Mouse (Mus musculus) bone marrow macrophage, adult 2 months (primary cell): ENCODE data around the gene Gm45062. TPM values are rescaled to one million over a fixed set of nuclear protein-coding genes. Genes with fewer than 3 reads are reported as not detected.

ENCODE experiments used
- H3K27ac ChIP-seq: 2 replicates; pipeline ENCODE4 v1.5.1; 2012; ENCODE audit warnings: low read depth, low read length; ENCODE audit not compliant: insufficient read depth
- H3K4me1 ChIP-seq: 2 replicates; pipeline ENCODE4 v1.6.1; 2012; ENCODE audit warnings: low read length; ENCODE audit not compliant: control insufficient read depth, insufficient read depth
- H3K4me3 ChIP-seq: 2 replicates; pipeline ENCODE4 v1.5.1; 2012; ENCODE audit warnings: mild to moderate bottlenecking, low read length, moderate library complexity; ENCODE audit not compliant: insufficient read depth
- CTCF ChIP-seq: IDR thresholded peaks from 2 replicates; pipeline ENCODE4 v1.5.1; 2012; ENCODE audit warnings: low read depth, mild to moderate bottlenecking, low read length, moderate library complexity
- POLR2A ChIP-seq: IDR thresholded peaks from 2 replicates; pipeline ENCODE4 v1.6.1; 2012; ENCODE audit warnings: mild to moderate bottlenecking, low read depth, low read length, borderline replicate concordance
- polyA plus RNA-seq: library from polyadenylated mRNA; stranded (reverse); fragments of >200 nt; gene quantifications from 2 replicates; pipeline ENCODE4 v1.2.4, GENCODE M21; 2012; ENCODE audit not compliant: missing spikeins, insufficient read depth, insufficient read length

The Gm45062 gene
- polyA plus RNA-seq, 1 experiment, result 2.5 TPM

DNA sequence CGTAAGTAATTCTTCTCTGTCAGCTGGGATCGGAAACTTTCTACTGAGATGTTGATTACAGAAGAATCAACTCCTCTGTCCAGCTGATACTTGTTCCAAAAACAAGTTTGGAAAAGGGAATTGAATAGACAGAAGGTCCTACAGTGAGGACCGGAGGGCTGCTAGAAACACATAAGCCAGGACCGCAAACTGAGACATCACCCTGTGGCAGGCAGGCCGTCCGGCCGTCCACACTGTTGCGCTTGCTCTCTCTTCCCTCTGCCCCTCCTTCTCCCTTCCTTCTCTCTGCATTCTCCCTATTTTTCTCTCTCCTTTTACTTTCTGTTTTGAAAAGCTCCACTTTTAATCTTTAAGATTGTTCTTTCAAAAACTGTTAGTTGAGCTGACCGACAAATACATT is 332.4 kb downstream of the Gm45062 start:
- Histone ChIP-seq H3K27ac (no peak overlapping the region), H3K4me1 (no peaks in the 10 kb centered on the region), H3K4me3 (no peak overlapping the region)
- TF ChIP-seq POLR2A (no peak), CTCF (no peak)

DNA sequence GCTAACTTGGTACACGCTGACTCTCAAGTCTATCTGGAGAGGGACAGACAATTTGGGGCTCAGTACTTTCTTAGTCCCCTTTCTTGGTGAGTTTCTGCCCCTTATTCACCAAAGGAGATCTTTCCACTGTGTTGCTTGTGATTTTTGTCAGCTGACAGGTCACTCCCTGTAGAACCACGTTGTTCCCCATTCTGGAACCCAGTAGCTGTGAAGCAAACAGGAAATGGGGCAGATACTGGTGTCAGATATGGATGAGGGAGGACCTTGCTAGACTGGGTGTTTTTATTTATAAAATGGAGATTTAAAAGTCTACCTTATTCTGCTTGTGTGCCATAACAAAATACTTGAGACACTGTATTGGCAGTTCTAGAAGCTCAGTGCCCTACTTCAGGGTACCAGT is 358.1 kb downstream of the Gm45062 start:
- TF ChIP-seq POLR2A (no peak), CTCF (no peak)
- H3K27ac ChIP-seq, result no peak overlapping the region
- H3K4me3 ChIP-seq, result no peak overlapping the region
- H3K4me1 ChIP-seq, result peaks cover 4% of the 10 kb centered on the region

DNA sequence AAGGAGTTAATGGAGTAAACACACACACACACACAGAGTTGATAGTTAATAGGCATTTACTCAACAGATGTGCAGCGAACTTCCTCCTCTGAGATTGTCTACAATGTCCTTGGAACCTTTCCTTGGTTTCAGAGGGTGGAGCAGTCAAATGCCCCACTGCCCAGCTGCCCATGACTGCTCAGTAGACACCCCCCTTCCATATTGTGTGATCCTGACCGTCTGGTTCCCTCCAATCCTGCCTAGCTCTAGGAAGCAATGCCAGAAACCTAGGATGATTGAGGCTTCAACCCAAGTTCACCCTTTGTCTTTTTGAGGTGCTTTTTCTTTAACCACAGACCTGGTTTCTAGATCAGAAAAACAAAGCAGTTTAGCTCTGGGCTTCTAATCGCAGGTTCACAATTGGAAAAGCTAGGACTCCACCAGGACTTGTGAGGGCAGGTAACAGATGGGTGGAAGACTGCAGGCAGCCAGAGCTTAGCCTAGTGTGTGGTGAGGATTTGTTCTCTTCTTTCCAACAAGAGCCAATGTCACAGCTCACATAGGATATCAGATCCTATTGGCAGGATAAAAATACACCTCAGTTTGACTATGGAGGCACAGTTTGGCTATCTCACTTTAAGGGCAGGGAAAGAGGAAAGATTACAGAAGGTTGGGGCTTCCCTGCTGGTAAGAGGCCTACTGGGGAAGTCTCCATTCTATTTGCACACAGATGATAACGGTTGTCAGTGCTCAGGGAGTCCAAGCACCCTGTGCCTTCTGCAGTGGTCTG is 360.5 kb downstream of the Gm45062 start:
- Histone ChIP-seq H3K27ac (no peak overlapping the region), H3K4me1 (peaks cover 4% of the 10 kb centered on the region), H3K4me3 (no peak overlapping the region)
- TF ChIP-seq POLR2A (no peak), CTCF (no peak)

DNA sequence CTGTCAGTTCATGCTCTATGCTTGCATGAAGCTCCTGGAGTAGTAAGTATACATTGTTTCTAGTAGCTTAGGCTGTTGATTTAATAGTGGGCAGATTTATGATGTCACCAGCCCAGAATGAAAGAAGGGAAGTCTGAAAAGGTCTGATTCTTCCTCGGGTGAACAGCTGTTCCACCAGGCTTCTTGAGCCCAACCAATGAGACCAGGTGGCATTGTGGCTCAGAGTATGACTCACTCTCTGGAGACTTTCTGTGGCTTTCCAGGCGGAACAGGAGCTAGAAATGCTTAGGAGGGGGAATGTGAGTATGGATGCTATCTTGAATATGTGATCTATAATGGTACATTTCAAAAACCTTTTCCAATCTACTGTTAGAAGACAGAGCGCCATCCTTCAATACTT is 363.8 kb downstream of the Gm45062 start:
- Histone ChIP-seq H3K4me3 (no peak overlapping the region), H3K27ac (no peak overlapping the region), H3K4me1 (no peaks in the 10 kb centered on the region)
- TF ChIP-seq POLR2A, result no peak
- no peak for TF ChIP-seq CTCF

DNA sequence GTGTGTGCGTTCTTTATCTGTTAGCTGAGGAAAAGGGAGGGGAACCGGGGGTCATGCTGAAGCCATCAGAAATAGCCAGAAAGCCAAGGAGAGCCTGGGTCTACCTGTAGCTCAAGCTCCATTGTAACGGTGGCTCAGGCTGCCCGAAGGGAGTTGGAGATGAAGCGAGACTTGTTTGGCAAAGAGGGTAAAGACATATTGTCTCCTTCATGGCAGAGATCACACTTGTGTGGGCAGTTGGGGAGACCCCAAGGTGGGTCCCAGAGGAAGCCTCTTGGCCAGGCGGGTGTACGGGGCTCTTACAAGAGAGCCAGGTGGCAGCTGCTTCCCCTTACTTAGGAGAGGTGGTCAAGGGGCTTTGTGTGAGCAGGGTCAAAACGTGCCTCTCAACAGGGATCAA is 369.0 kb downstream of the Gm45062 start:
- Histone ChIP-seq H3K27ac (no peak overlapping the region), H3K4me1 (0 out of 2 replicates have a peak, but pooled peaks cover 7% of the 10 kb centered on the region), H3K4me3 (no peak overlapping the region)
- TF ChIP-seq CTCF, result no peak

DNA sequence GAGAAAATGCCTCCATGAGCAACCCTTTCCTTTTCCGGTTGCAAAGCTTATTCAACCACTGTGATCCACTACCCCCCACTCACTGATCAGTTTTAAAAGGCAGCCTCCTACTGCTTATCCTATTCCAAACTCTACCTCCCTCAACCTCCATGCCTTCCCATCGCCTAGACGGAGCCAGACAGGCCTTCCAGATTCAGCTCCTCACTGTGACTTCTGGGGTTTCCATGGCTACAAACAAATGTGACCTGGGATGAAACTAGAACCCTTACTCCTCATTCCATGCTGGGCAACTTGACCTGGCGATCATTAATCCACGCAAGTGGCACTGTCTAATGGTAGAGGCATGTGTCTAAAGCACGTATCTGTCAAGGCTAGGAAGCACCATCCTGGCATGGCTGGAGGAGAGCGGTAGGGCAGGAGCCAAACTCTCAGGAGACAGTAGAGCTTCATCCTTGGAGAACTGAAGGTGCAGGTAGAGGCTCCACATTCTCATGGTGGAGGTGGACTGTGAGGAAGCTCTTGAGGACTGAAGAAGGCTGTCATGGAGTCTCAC is 369.5 kb downstream of the Gm45062 start:
- Histone ChIP-seq H3K27ac (no peak overlapping the region), H3K4me3 (no peak overlapping the region), H3K4me1 (0 out of 2 replicates have a peak, but pooled peaks cover 7% of the 10 kb centered on the region)
- TF ChIP-seq CTCF (no peak), POLR2A (no peak)

DNA sequence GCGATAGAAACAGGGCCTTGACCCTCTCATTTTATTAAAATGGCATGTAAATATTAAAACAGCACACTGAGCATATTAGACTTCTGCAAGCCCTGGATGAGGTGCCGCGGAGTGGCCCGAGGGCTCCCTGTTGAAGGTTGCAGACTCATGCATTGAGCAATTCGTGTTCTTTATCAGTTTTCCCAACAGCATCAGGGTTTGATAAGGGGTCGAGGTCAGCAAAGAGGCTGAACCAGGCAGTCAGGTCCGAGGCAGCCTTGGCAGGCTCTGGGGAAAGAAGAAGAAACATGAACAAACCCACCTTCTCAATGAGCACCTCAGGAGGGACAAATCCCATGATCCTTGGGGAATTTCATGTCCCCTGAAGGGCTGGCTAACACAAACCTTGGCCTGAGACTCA is 371.3 kb downstream of the Gm45062 start:
- H3K4me1 ChIP-seq, result 0 out of 2 replicates have a peak, but pooled peaks cover 7% of the 10 kb centered on the region

DNA sequence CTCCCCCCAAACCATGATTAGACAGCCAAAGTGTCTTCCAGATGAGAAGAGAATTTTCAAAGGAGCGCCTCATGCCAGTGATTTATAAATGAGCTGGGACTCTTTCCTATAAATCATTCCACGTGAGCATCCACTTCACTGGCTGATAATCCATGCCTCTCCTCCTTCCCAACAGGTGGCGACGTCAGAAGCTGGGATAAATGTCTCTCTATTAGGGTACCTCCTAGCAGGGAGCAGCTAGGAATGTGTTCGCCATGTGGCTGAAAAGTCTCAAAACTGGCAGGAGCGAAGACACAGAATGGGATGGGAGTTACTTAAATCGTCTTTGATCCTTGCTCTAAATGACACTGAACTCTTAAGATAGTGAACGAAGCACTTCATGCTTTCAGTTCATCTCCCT is 372.1 kb downstream of the Gm45062 start:
- no peak for TF ChIP-seq CTCF
- TF ChIP-seq POLR2A, result no peak

More for the DNA sequence above, 371.3 kb downstream of the Gm45062 start:
- H3K27ac ChIP-seq, result no peak overlapping the region
- TF ChIP-seq POLR2A (no peak), CTCF (no peak)
- no peak overlapping the region for H3K4me3 ChIP-seq

DNA sequence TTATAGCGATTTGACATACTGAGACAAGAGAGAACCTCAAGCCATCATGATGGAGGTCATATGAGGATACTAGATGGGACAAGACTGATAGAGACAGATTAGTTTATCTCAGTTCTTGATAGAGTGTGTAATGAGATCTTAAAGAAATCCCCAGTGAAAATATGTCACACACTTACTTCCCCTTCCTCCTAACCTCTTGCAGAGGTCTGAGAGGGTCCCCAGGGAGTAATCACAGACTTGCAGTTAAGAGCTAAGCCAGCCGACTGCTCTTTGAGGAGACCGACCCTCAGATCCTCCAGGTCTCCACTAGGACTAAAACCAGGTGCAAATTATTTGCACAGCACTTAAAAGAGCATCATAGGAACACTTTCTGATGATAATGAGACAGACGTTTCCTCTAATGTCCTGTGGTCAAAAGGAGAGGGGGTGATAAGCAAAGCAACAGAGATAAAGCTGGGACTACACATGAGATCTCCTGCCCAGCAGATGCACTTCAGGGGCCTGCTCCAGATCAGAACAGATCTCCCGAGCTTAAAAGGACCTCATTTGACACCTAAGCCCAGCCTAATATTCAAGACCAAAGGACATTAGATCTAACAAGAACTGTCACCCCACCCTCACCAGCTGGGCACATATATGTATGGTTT is 372.9 kb downstream of the Gm45062 start:
- 0 out of 2 replicates have a peak, but pooled peaks cover 7% of the 10 kb centered on the region for H3K4me1 ChIP-seq
- no peak overlapping the region for H3K27ac ChIP-seq
- TF ChIP-seq POLR2A, result no peak
- TF ChIP-seq CTCF, result no peak
- H3K4me3 ChIP-seq, result no peak overlapping the region

More for the DNA sequence above, 372.1 kb downstream of the Gm45062 start:
- H3K4me1 ChIP-seq, result 0 out of 2 replicates have a peak, but pooled peaks cover 7% of the 10 kb centered on the region
- no peak overlapping the region for H3K27ac ChIP-seq
- no peak overlapping the region for H3K4me3 ChIP-seq

DNA sequence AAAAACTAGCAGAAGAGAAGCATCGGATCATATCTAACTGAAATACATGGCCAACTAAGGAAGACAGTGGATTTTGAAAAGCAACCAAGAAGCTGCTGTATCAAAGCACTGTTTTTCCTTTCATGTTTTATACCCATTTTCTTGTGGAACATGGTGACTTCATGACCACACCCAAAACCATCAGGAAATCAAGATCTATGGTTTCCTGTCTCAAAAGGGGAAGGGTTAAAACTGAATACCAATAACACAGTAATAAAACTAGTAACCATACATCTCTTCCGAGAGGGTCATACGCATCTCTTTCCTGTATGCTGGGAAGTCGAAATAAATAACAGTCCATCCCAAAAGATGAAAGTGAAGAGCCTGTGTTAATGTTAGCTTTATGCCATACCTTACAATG is 373.5 kb downstream of the Gm45062 start:
- Histone ChIP-seq H3K27ac (no peak overlapping the region), H3K4me3 (no peak overlapping the region), H3K4me1 (0 out of 2 replicates have a peak, but pooled peaks cover 7% of the 10 kb centered on the region)
- no peak for TF ChIP-seq POLR2A
- TF ChIP-seq CTCF, result no peak
